Mouse (Mus musculus) ES-Bruce4 (cell line): ENCODE measurements around the gene Snai1. TPM values are rescaled to one million over a fixed set of nuclear protein-coding genes. Genes with fewer than 3 reads are reported as not detected.

ENCODE experiments used
- H3K27ac ChIP-seq: 2 replicates; pipeline ENCODE4 v1.5.1; 2012; ENCODE audit warnings: low read length, inconsistent platforms; ENCODE audit not compliant: insufficient read depth
- H3K27me3 ChIP-seq: 2 replicates; pipeline ENCODE4 v1.6.1; 2012; ENCODE audit warnings: mild to moderate bottlenecking, low read length, inconsistent platforms; ENCODE audit not compliant: control insufficient read depth, poor library complexity, insufficient read depth, severe bottlenecking
- H3K36me3 ChIP-seq: 2 replicates; pipeline ENCODE4 v1.6.1; 2012; ENCODE audit warnings: inconsistent platforms, mild to moderate bottlenecking, low read length, moderate library complexity; ENCODE audit not compliant: control insufficient read depth, poor library complexity, insufficient read depth, severe bottlenecking
- H3K4me1 ChIP-seq: one replicate; pipeline ENCODE4 v1.8.1; 2011; ENCODE audit warnings: low read length; ENCODE audit not compliant: control insufficient read depth, insufficient read depth
- H3K4me3 ChIP-seq: 2 replicates; pipeline ENCODE4 v1.5.1; 2011; ENCODE audit warnings: low read depth, mild to moderate bottlenecking, low read length
- H3K9ac ChIP-seq: 2 replicates; pipeline ENCODE4 v1.6.1; 2012; ENCODE audit warnings: low read depth, mild to moderate bottlenecking, inconsistent platforms; ENCODE audit not compliant: poor library complexity, severe bottlenecking
- H3K9me3 ChIP-seq: replicated peaks from 2 replicates; pipeline ENCODE4 v1.6.1; 2012; ENCODE audit warnings: mild to moderate bottlenecking, low read length, inconsistent platforms; ENCODE audit not compliant: control insufficient read depth, poor library complexity, insufficient read depth, severe bottlenecking
- CTCF ChIP-seq: IDR thresholded peaks from one replicate; pipeline ENCODE4 v1.8.1; 2011; ENCODE audit warnings: low read depth, low read length
- EP300 ChIP-seq: IDR thresholded peaks from 2 replicates; pipeline ENCODE4 v1.6.1; 2011; ENCODE audit warnings: low read depth, low read length; ENCODE audit not compliant: insufficient read depth
- POLR2A ChIP-seq: IDR thresholded peaks from one replicate; pipeline ENCODE4 v1.8.1; 2011; ENCODE audit warnings: low read length; ENCODE audit not compliant: insufficient read depth
- polyA plus RNA-seq: library from polyadenylated mRNA; stranded (reverse); fragments of >200 nt; gene quantifications from 2 replicates; pipeline ENCODE4 v1.2.4, GENCODE M21; 2011; ENCODE audit warnings: low read depth; ENCODE audit not compliant: missing spikeins, insufficient read depth, insufficient read length

Gene Snai1
- polyA plus RNA-seq, 1 experiment, result 5.9 TPM

DNA sequence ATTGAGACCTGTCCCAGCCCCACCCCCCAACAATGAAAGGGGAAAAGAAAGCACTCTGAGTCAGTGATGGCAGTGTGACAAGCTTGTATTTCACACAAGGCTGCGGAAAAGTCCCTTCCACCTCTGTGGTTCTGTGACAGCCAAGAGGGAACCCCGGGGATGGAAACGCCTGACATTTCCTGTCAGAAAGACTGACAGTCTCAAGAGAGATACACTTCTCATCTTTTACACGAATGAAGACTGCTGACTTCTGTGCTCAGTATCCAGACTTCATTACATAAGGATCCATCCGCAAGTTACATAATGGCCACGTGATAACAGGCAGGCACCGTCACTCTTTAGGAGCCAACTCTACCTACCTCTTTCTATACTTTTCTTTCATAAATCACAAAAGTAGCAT is 41.6 kb upstream of the Snai1 start:
- Histone ChIP-seq H3K9ac (no peak overlapping the region), H3K27ac (no peak overlapping the region), H3K4me3 (no peak overlapping the region), H3K36me3 (no peaks in the 10 kb centered on the region), H3K4me1 (no peaks in the 10 kb centered on the region), H3K9me3 (no peaks in the 10 kb centered on the region), H3K27me3 (no peaks in the 10 kb centered on the region)
- no peak for TF ChIP-seq CTCF
- TF ChIP-seq POLR2A, result no peak
- TF ChIP-seq EP300, result no peak

DNA sequence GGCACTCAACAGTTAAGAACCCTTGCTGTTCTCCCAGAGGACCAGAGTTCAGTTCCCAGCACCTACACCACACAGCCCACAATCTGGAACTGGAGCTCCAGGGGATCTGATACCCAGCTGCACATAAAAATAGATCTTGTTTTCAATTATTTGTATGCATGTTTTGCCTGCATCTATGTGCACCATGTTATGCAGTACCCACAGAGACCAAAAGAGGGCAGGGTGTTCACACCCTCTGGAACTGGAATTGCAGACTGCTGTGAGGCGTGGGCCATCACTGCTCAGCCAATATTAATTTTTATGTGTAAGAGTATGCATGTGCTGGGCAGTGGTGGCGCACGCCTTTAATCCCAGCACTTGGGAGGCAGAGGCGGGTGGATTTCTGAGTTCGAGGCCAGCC is 40.7 kb upstream of the Snai1 start:
- Histone ChIP-seq H3K27me3 (no peaks in the 10 kb centered on the region), H3K9me3 (no peaks in the 10 kb centered on the region), H3K4me3 (no peak overlapping the region), H3K9ac (no peak overlapping the region), H3K4me1 (no peaks in the 10 kb centered on the region), H3K27ac (no peak overlapping the region), H3K36me3 (no peaks in the 10 kb centered on the region)
- TF ChIP-seq CTCF (peak; percentile 45), POLR2A (no peak), EP300 (no peak)

DNA sequence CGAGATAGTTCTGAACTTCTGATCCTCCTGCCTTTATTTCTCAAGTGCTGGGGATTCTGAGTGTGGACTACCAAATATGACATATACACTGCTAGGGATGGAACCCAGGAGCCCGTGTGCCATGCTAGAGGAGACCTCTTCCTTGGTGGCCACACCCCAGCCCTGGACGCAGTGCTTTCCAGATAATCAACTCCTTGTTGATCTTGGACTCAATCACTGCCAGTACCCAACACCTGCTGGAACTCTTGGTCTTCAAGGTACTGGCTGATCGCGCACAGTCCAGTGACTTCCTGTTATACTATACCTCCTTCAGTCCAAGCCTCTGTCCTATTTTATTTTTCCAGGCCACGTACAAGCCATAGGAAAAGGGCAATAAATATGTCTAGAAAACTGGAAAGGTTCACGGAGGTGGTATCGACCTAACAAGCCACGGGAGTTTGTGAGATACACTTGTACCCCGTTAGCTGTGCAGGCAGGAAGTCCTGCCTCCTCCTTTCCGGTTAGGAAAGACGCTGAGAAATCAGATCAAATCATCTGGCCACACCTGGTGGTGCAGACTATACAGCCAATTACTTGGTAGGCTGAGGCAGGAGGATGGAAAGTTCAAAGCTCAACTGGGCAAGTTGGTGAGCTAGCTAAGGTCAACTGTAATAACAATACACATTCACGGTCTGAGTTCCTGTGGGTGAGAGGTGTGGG is 35.3 kb upstream of the Snai1 start:
- H3K4me3 ChIP-seq, result peak overlapping the region; percentile 77
- no peaks in the 10 kb centered on the region for H3K4me1 ChIP-seq
- H3K36me3 ChIP-seq, result peaks cover 8% of the 10 kb centered on the region; the same call in 1 of the 2 replicates
- no peaks in the 10 kb centered on the region for H3K27me3 ChIP-seq
- H3K9ac ChIP-seq, result peak overlapping the region; percentile 58
- H3K9me3 ChIP-seq, result no peaks in the 10 kb centered on the region
- TF ChIP-seq CTCF (no peak), EP300 (no peak), POLR2A (no peak)
- peak overlapping the region; percentile 63 for H3K27ac ChIP-seq

DNA sequence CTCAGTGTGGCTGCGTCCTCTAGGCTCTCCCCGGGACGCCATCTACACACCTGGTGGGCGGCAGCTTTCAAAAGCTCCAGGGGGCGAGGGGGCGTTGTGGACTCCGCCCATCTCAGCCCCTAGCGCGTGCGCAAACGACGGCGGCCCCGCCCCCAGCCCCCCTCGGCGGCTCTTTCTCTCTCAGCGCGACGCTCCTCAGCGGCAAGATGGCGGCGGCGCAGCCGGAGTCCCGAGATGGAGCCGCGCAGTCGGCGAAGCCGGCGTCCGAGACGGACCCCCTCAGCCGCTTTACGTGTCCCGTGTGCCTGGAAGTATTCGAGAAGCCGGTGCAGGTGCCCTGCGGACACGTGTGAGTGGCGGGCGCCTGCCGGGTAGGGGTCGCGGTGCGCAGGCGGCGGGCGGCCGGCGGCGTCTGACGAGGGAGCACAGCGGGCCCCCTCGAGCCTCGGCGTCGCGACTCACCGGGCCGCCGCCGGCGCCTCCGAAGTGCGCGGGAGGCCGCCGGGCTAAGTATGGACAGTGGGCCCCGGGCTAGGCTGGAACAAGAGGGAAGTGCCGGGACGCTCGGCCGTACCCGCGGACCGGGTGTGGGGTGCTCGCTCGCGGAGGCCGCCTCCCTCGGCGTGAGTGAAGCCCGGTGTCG is 34.6 kb upstream of the Snai1 start:
- Histone ChIP-seq H3K4me1 (no peaks in the 10 kb centered on the region), H3K27me3 (no peaks in the 10 kb centered on the region), H3K9me3 (no peaks in the 10 kb centered on the region), H3K27ac (peak overlapping the region; percentile 63), H3K4me3 (peak overlapping the region; percentile 83), H3K36me3 (peaks cover 8% of the 10 kb centered on the region; the same call in 1 of the 2 replicates), H3K9ac (peak overlapping the region; percentile 98)
- 0 out of 2 replicates have a peak, but pooled peaks have one; percentile 8 for TF ChIP-seq EP300
- TF ChIP-seq CTCF, result no peak

DNA sequence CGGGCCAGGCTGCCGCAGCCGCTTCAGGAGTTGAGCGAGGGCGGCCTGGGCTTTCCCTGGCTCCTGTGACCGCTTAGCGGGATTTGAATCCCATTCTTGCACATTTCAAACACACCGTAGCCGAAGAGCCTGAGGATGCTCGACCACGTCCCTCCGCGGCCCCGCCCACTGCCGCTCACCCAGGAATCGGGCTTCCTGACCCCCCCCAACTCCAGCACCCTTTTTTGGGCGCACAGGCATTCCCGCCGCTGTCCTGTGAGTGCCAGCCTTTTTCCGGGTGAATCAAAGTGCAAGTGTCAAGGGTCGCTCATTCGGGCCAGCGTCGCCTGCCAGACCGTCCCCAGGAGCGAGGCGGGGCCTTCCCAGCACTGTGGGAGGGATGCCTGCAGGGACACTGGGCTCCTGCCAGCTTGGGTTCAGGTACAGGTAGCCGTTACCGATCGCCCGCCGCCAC is 34.1 kb upstream of the Snai1 start:
- peak overlapping the region; percentile 98 for H3K9ac ChIP-seq
- TF ChIP-seq POLR2A (no peak), CTCF (no peak), EP300 (no peak)
- no peaks in the 10 kb centered on the region for H3K9me3 ChIP-seq

DNA sequence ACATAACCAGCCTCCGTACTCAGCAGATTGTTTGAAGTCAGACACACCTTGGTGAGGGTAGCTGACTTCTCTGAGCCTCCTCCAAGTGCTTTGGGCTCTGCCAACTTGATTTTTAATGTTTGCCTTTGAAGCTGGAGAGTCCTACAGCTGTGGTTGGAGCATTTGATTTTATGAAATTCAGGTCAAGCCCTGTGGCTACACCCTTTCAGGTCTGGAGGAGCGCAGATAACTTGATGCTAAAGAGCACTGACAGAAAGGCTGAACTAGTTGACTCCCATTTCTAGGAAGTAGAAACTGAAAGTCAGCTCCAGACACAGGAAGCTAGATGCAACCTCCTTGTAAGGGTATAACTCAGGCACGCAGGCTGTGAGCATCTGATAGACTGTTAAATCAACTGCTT is 32.9 kb upstream of the Snai1 start:
- Histone ChIP-seq H3K4me3 (no peak overlapping the region), H3K27me3 (no peaks in the 10 kb centered on the region), H3K9me3 (no peaks in the 10 kb centered on the region), H3K9ac (no peak overlapping the region), H3K36me3 (peaks cover 19% of the 10 kb centered on the region), H3K4me1 (no peaks in the 10 kb centered on the region), H3K27ac (no peak overlapping the region)
- no peak for TF ChIP-seq POLR2A
- TF ChIP-seq CTCF, result no peak

More for the DNA sequence above, 34.1 kb upstream of the Snai1 start:
- Histone ChIP-seq H3K36me3 (peaks cover 12% of the 10 kb centered on the region), H3K27me3 (no peaks in the 10 kb centered on the region), H3K4me1 (no peaks in the 10 kb centered on the region), H3K27ac (no peak overlapping the region), H3K4me3 (peak overlapping the region; percentile 83)
